Mouse (Mus musculus) CH12.LX (cell line): ENCODE results near the gene Gm20388. TPM values are rescaled to one million over a fixed set of nuclear protein-coding genes. Genes with fewer than 3 reads are reported as not detected.

Experiments used
- DNase-seq: peaks from one replicate; pipeline ENCODE4 v3.0.0-alpha.2; 2013; ENCODE audit errors: extremely low read depth
- H3K27ac ChIP-seq: 2 replicates; pipeline ENCODE4 v1.5.1; 2012; ENCODE audit warnings: low read depth, mild to moderate bottlenecking, control low read depth, moderate library complexity; ENCODE audit not compliant: insufficient read depth
- H3K27me3 ChIP-seq: replicated peaks from 2 replicates; pipeline ENCODE3; 2012; ENCODE audit warnings: inconsistent platforms
- H3K36me3 ChIP-seq, 2 experiments: replicated peaks in 1 of 2; 2 replicates each; pipeline versions ENCODE3 to v1.6.1; 2012; ENCODE audit warnings: inconsistent platforms in 1 of 2, low read length in 1 of 2, mild to moderate bottlenecking in 1 of 2, mixed read lengths in 1 of 2, moderate library complexity in 1 of 2; ENCODE audit not compliant: control insufficient read depth in 1 of 2, insufficient read depth in 1 of 2
- H3K4me1 ChIP-seq, 2 experiments: 2 replicates each; pipeline ENCODE4 v1.6.1; 2012; ENCODE audit warnings: inconsistent platforms in 1 of 2, moderate library complexity in 1 of 2; ENCODE audit not compliant: insufficient read depth in 2 of 2, control insufficient read depth in 1 of 2
- H3K4me2 ChIP-seq: 2 replicates; pipeline ENCODE4 v1.6.1; 2012; ENCODE audit warnings: low read depth, mild to moderate bottlenecking, control low read depth; ENCODE audit not compliant: poor library complexity, insufficient read depth, severe bottlenecking
- H3K4me3 ChIP-seq, 3 experiments: fragments of 150-350 bp in 1 of 3; sonication (generic) in 1 of 3; replicated peaks in 1 of 3; 2 replicates each; pipeline versions ENCODE3 to v1.5.1; 2011 to 2012; ENCODE audit warnings: low read depth in 2 of 3, low read length in 2 of 3, mild to moderate bottlenecking in 2 of 3, moderate library complexity in 2 of 3, control low read depth in 1 of 3, improper control_type of control experiment in 1 of 3, inconsistent platforms in 1 of 3, mixed read lengths in 1 of 3; ENCODE audit not compliant: poor library complexity in 1 of 3
- H3K79me2 ChIP-seq: replicated peaks from 2 replicates; pipeline ENCODE4 v1.6.1; 2012; ENCODE audit warnings: mild to moderate bottlenecking, moderate library complexity; ENCODE audit not compliant: control insufficient read depth, poor library complexity, insufficient read depth, severe bottlenecking; ENCODE audit errors: extremely low read depth
- H3K9ac ChIP-seq: 2 replicates; pipeline ENCODE4 v1.6.1; 2012; ENCODE audit warnings: low read depth, mild to moderate bottlenecking, control low read depth, moderate library complexity; ENCODE audit not compliant: insufficient read depth
- H3K9me3 ChIP-seq: replicated peaks from 2 replicates; pipeline ENCODE3; 2012; ENCODE audit warnings: low read length, inconsistent platforms, mixed read lengths
- CTCF ChIP-seq, 2 experiments: IDR thresholded peaks in 1 of 2; conservative IDR thresholded peaks in 1 of 2; 2 replicates each; pipeline ENCODE4 v1.5.1; 2011 to 2012; ENCODE audit warnings: low read depth in 2 of 2, low read length in 2 of 2, improper control_type of control experiment in 1 of 2, inconsistent platforms in 1 of 2, mild to moderate bottlenecking in 1 of 2, moderate library complexity in 1 of 2
- ETS1 ChIP-seq: conservative IDR thresholded peaks from 2 replicates; pipeline ENCODE4 v1.6.1; 2012; ENCODE audit warnings: low read depth, mild to moderate bottlenecking, inconsistent platforms, low read length, improper control_type of control experiment, moderate library complexity
- GABPA ChIP-seq: IDR thresholded peaks from 2 replicates; pipeline ENCODE4 v1.6.1; 2012; ENCODE audit warnings: low read depth, low read length, improper control_type of control experiment, inconsistent platforms; ENCODE audit not compliant: insufficient replicate concordance
- HCFC1 ChIP-seq: IDR thresholded peaks from 2 replicates; pipeline ENCODE4 v1.6.1; 2012; ENCODE audit warnings: low read depth, mild to moderate bottlenecking, inconsistent platforms, low read length, improper control_type of control experiment
- JUN ChIP-seq: IDR thresholded peaks from 2 replicates; pipeline ENCODE4 v1.6.1; 2011; ENCODE audit warnings: low read depth, mild to moderate bottlenecking, low read length, improper control_type of control experiment, moderate library complexity; ENCODE audit not compliant: insufficient read depth
- MAFK ChIP-seq: IDR thresholded peaks from 2 replicates; pipeline ENCODE4 v1.6.1; 2011; ENCODE audit warnings: low read length, improper control_type of control experiment; ENCODE audit not compliant: insufficient replicate concordance
- MAX ChIP-seq: IDR thresholded peaks from 2 replicates; pipeline ENCODE4 v1.6.1; 2011; ENCODE audit warnings: low read length, improper control_type of control experiment
- MAZ ChIP-seq: IDR thresholded peaks from 2 replicates; pipeline ENCODE4 v1.6.1; 2012; ENCODE audit warnings: low read depth, mild to moderate bottlenecking, inconsistent platforms, low read length, improper control_type of control experiment, moderate library complexity
- MEF2A ChIP-seq: IDR thresholded peaks from 2 replicates; pipeline ENCODE4 v1.6.1; 2014; ENCODE audit warnings: low read depth, mild to moderate bottlenecking, inconsistent platforms, low read length, improper control_type of control experiment, borderline replicate concordance
- POLR2AphosphoS2 ChIP-seq: IDR thresholded peaks from 2 replicates; pipeline ENCODE4 v1.6.1; 2011; ENCODE audit warnings: low read depth, low read length, improper control_type of control experiment
- RCOR1 ChIP-seq: conservative IDR thresholded peaks from 2 replicates; pipeline ENCODE4 v1.6.1; 2012; ENCODE audit warnings: low read depth, mild to moderate bottlenecking, inconsistent platforms, low read length, improper control_type of control experiment
- SMC3 ChIP-seq: IDR thresholded peaks from 2 replicates; pipeline ENCODE4 v1.6.1; 2011; ENCODE audit warnings: low read depth, low read length, improper control_type of control experiment
- TBP ChIP-seq: conservative IDR thresholded peaks from 2 replicates; pipeline ENCODE4 v1.6.1; 2011; ENCODE audit warnings: low read depth, low read length, improper control_type of control experiment
- TCF12 ChIP-seq: IDR thresholded peaks from 2 replicates; pipeline ENCODE4 v1.6.1; 2014; ENCODE audit warnings: low read depth, mild to moderate bottlenecking, inconsistent platforms, low read length, improper control_type of control experiment
- USF2 ChIP-seq: conservative IDR thresholded peaks from 2 replicates; pipeline ENCODE4 v1.6.1; 2011; ENCODE audit warnings: low read depth, low read length, improper control_type of control experiment
- dilution Hi-C: fragments of 300-500 bp; cut with MboI; formaldehyde crosslinking; loops from 2 replicates; pipeline ENCODE4 v1.14.3; 2020; ENCODE audit warnings: low sequenced_read_pairs; ENCODE audit not compliant: extremely low pct_unique_long_range_greater_than_20kb, extremely low pct_ligation_motif_present
- in situ Hi-C: fragments of 300-500 bp; cut with MboI; formaldehyde crosslinking; loops from 3 replicates; pipeline ENCODE4 v1.14.3; 2019; ENCODE audit warnings: low sequenced_read_pairs, low pct_ligation_motif_present, low pct_unique_long_range_greater_than_20kb, mixed read lengths
- polyA plus RNA-seq: library from polyadenylated mRNA; unstranded; fragments of >175 nt; gene quantifications from 2 replicates; pipeline ENCODE4 v1.2.1, GENCODE M21; 2012; ENCODE audit warnings: low read depth; ENCODE audit not compliant: insufficient read length
- total RNA-seq, 2 experiments: library from RNA; depleted of rRNA; stranded (reverse); fragments of 300-350 nt in 1 of 2; fragments of >200 nt in 1 of 2; gene quantifications; 2 replicates each; pipeline ENCODE4 v1.2.3; 2012 to 2014

Gm20388 gene
- total and polyA plus RNA-seq, 3 experiments = 14.8 to 26.3 (median 22.2) TPM

- peaks cover 11% of the 10 kb centered on the region for H3K27me3 ChIP-seq
- no peak overlapping the region for H3K27ac ChIP-seq
- H3K9ac ChIP-seq = no peak overlapping the region
- H3K4me1 ChIP-seq = peaks cover 0 to 3% of the 10 kb centered on the region in 2 experiments; a peak in 1 of 4 replicates
- no peak for DNase-seq
- H3K4me3 ChIP-seq = no peak overlapping the region
- no peaks in the 10 kb centered on the region for H3K36me3 ChIP-seq
- H3K4me2 ChIP-seq = no peak overlapping the region
- H3K9me3 ChIP-seq = no peaks in the 10 kb centered on the region
- TF ChIP-seq POLR2AphosphoS2 = no peak
- no peak for TF ChIP-seq USF2
- no peak for TF ChIP-seq RCOR1
- no peak for TF ChIP-seq SMC3
- no peak for TF ChIP-seq MEF2A
- no peak for TF ChIP-seq HCFC1
- TF ChIP-seq ETS1 = no peak
- TF ChIP-seq MAFK = no peak
- no peak for TF ChIP-seq MAX
- TF ChIP-seq GABPA = no peak
- TF ChIP-seq, all 38 proteins: peak for 0
- dilution Hi-C loops = no loop called here
- no peaks in the 10 kb centered on the region for H3K79me2 ChIP-seq
- in situ Hi-C loops = no loop called here
Measured at GRCm38 (mm10) chr8:120622161-120622560, 711.5 kb downstream of the Gm20388 start.

GRCm38 (mm10) chr8:120623608-120624007 is 713.0 kb downstream of the Gm20388 start:
- no peaks in the 10 kb centered on the region for H3K9me3 ChIP-seq
- no peak overlapping the region for H3K27ac ChIP-seq
- no peaks in the 10 kb centered on the region for H3K79me2 ChIP-seq
- peaks cover 13% of the 10 kb centered on the region for H3K27me3 ChIP-seq
- no peak overlapping the region for H3K4me2 ChIP-seq
- no peak for TF ChIP-seq JUN
- no peak for TF ChIP-seq TCF12
- no peak for TF ChIP-seq TBP
- no peak for TF ChIP-seq HCFC1
- TF ChIP-seq CTCF (conservative IDR thresholded peaks at IDR 0.05 in 1 of 2, IDR thresholded peaks at IDR 0.05 in 1 of 2; ENCODE audit: low read depth in 2 of 2, low read length in 2 of 2) = no peak
- no peak for TF ChIP-seq MAZ
- TF ChIP-seq, all 38 proteins: peak for 0
- dilution Hi-C loops = no loop called here
- no peak overlapping the region for H3K4me3 ChIP-seq
- no peak for DNase-seq
- H3K4me1 ChIP-seq = peaks cover 0 to 3% of the 10 kb centered on the region in 2 experiments; a peak in 1 of 4 replicates
- in situ Hi-C loops = no loop called here
- H3K36me3 ChIP-seq = no peaks in the 10 kb centered on the region
- H3K9ac ChIP-seq = no peak overlapping the region
